Mouse (Mus musculus) MEL (cell line): ENCODE data around the gene Notum. TPM values are rescaled to one million over a fixed set of nuclear protein-coding genes. Genes with fewer than 3 reads are reported as not detected.

Experiments
- DNase-seq: peaks from one replicate; pipeline ENCODE4 v3.0.0; 2011; ENCODE audit warnings: low read depth, low spot score
- H3K27ac ChIP-seq: 2 replicates; pipeline ENCODE4 v1.5.1; 2012; ENCODE audit warnings: low read depth, mild to moderate bottlenecking, control low read depth, low read length, moderate library complexity; ENCODE audit not compliant: control insufficient read depth
- H3K27me3 ChIP-seq, 2 experiments: fragments of 150-350 bp in 1 of 2; sonication (generic) in 1 of 2; 2 replicates each; pipeline ENCODE4 v1.6.1; 2012; ENCODE audit warnings: low read length in 2 of 2, mild to moderate bottlenecking in 2 of 2, improper control_type of control experiment in 1 of 2, moderate library complexity in 1 of 2; ENCODE audit not compliant: insufficient read depth in 2 of 2, control insufficient read depth in 1 of 2
- H3K36me3 ChIP-seq, 2 experiments: 2 replicates each; pipeline ENCODE4 v1.6.1; 2012 to 2014; ENCODE audit warnings: low read length in 2 of 2, improper control_type of control experiment in 1 of 2, inconsistent platforms in 1 of 2, mild to moderate bottlenecking in 1 of 2; ENCODE audit not compliant: insufficient read depth in 2 of 2, control insufficient read depth in 1 of 2
- H3K4me1 ChIP-seq, 2 experiments: fragments of 150-350 bp in 1 of 2; sonication (generic) in 1 of 2; 2 replicates each; pipeline ENCODE4 v1.6.1; 2012; ENCODE audit warnings: low read length in 2 of 2, improper control_type of control experiment in 1 of 2, mild to moderate bottlenecking in 1 of 2; ENCODE audit not compliant: insufficient read depth in 2 of 2, control insufficient read depth in 1 of 2
- H3K4me3 ChIP-seq, 2 experiments: fragments of 150-350 bp in 1 of 2; sonication (generic) in 1 of 2; 2 replicates each; pipeline ENCODE4 v1.5.1; 2012; ENCODE audit warnings: low read depth in 2 of 2, low read length in 2 of 2, mild to moderate bottlenecking in 2 of 2, moderate library complexity in 2 of 2, control low read depth in 1 of 2, improper control_type of control experiment in 1 of 2; ENCODE audit not compliant: control insufficient read depth in 1 of 2, insufficient read depth in 1 of 2
- H3K79me2 ChIP-seq: 2 replicates; pipeline ENCODE4 v1.6.1; 2012; ENCODE audit warnings: mild to moderate bottlenecking, low read length, moderate library complexity; ENCODE audit not compliant: control insufficient read depth, poor library complexity, insufficient read depth
- H3K9ac ChIP-seq: 2 replicates; pipeline ENCODE4 v1.6.1; 2012; ENCODE audit warnings: low read depth, mild to moderate bottlenecking, control low read depth, low read length, moderate library complexity; ENCODE audit not compliant: control insufficient read depth, poor library complexity, severe bottlenecking
- H3K9me3 ChIP-seq: fragments of 150-350 bp; sonication (generic); replicated peaks from 2 replicates; pipeline ENCODE4 v1.6.1; 2012; ENCODE audit warnings: mild to moderate bottlenecking, low read length, improper control_type of control experiment, moderate library complexity; ENCODE audit not compliant: insufficient read depth
- BHLHE40 ChIP-seq: IDR thresholded peaks from 2 replicates; pipeline ENCODE4 v1.6.1; 2012; ENCODE audit warnings: low read depth, mild to moderate bottlenecking, inconsistent platforms, low read length, improper control_type of control experiment, borderline replicate concordance
- CHD2 ChIP-seq: IDR thresholded peaks from 2 replicates; pipeline ENCODE4 v1.6.1; 2011; ENCODE audit warnings: low read length, improper control_type of control experiment
- CTCF ChIP-seq, 3 experiments: IDR thresholded peaks in 2 of 3; conservative IDR thresholded peaks in 1 of 3; 2 replicates each; pipeline ENCODE4 v1.5.1; 2011 to 2012; ENCODE audit warnings: low read length in 3 of 3, low read depth in 2 of 3, mild to moderate bottlenecking in 2 of 3, improper control_type of control experiment in 1 of 3, inconsistent platforms in 1 of 3, mixed read lengths in 1 of 3, moderate library complexity in 1 of 3; ENCODE audit not compliant: control insufficient read depth in 1 of 3, insufficient read depth in 1 of 3, poor library complexity in 1 of 3, severe bottlenecking in 1 of 3
- E2F4 ChIP-seq: IDR thresholded peaks from 2 replicates; pipeline ENCODE4 v1.6.1; 2011; ENCODE audit warnings: low read depth, low read length, improper control_type of control experiment, borderline replicate concordance
- ELF1 ChIP-seq: IDR thresholded peaks from 2 replicates; pipeline ENCODE4 v1.6.1; 2014; ENCODE audit warnings: low read depth, mild to moderate bottlenecking, inconsistent platforms, low read length, improper control_type of control experiment, moderate library complexity
- EP300 ChIP-seq, 2 experiments: IDR thresholded peaks; 2 replicates each; pipeline ENCODE4 v1.6.1; 2011; ENCODE audit warnings: improper control_type of control experiment in 2 of 2, low read length in 2 of 2, low read depth in 1 of 2, mild to moderate bottlenecking in 1 of 2
- HCFC1 ChIP-seq: IDR thresholded peaks from 2 replicates; pipeline ENCODE4 v1.6.1; 2012; ENCODE audit warnings: low read depth, mild to moderate bottlenecking, inconsistent platforms, low read length, improper control_type of control experiment, moderate library complexity
- JUND ChIP-seq: IDR thresholded peaks from 2 replicates; pipeline ENCODE4 v1.6.1; 2011; ENCODE audit warnings: low read depth, mild to moderate bottlenecking, improper control_type of control experiment, low read length
- KAT2A ChIP-seq: conservative IDR thresholded peaks from 2 replicates; pipeline ENCODE4 v1.6.1; 2012; ENCODE audit warnings: low read depth, low read length, improper control_type of control experiment, inconsistent platforms
- MAFK ChIP-seq: IDR thresholded peaks from 2 replicates; pipeline ENCODE4 v1.6.1; 2011; ENCODE audit warnings: low read depth, mild to moderate bottlenecking, low read length, improper control_type of control experiment, borderline replicate concordance
- MAZ ChIP-seq: IDR thresholded peaks from 2 replicates; pipeline ENCODE4 v1.6.1; 2012; ENCODE audit warnings: low read depth, mild to moderate bottlenecking, inconsistent platforms, low read length, improper control_type of control experiment
- MEF2A ChIP-seq: IDR thresholded peaks from 2 replicates; pipeline ENCODE4 v1.6.1; 2014; ENCODE audit warnings: low read depth, mild to moderate bottlenecking, inconsistent platforms, low read length, improper control_type of control experiment; ENCODE audit not compliant: poor library complexity, insufficient replicate concordance, severe bottlenecking; ENCODE audit errors: extremely low read depth
- MYB ChIP-seq: IDR thresholded peaks from 2 replicates; pipeline ENCODE4 v1.6.1; 2011; ENCODE audit warnings: mild to moderate bottlenecking, low read depth, low read length, improper control_type of control experiment
- MYC ChIP-seq: IDR thresholded peaks from 2 replicates; pipeline ENCODE4 v1.6.1; 2011; ENCODE audit warnings: low read depth, mild to moderate bottlenecking, low read length, improper control_type of control experiment, moderate library complexity
- NRF1 ChIP-seq: IDR thresholded peaks from 2 replicates; pipeline ENCODE4 v1.6.1; 2014; ENCODE audit warnings: low read depth, mild to moderate bottlenecking, inconsistent platforms, low read length, improper control_type of control experiment, moderate library complexity; ENCODE audit not compliant: poor library complexity, insufficient read depth, severe bottlenecking
- POLR2A ChIP-seq, 2 experiments: IDR thresholded peaks; 2 replicates each; pipeline ENCODE4 v1.6.1; 2011 to 2012; ENCODE audit warnings: low read length in 2 of 2, mild to moderate bottlenecking in 2 of 2, control low read depth in 1 of 2, improper control_type of control experiment in 1 of 2, low read depth in 1 of 2, moderate library complexity in 1 of 2; ENCODE audit not compliant: control insufficient read depth in 1 of 2, insufficient read depth in 1 of 2, poor library complexity in 1 of 2
- POLR2AphosphoS2 ChIP-seq: IDR thresholded peaks from 2 replicates; pipeline ENCODE4 v1.6.1; 2011; ENCODE audit warnings: low read length, improper control_type of control experiment
- SIN3A ChIP-seq: IDR thresholded peaks from 2 replicates; pipeline ENCODE4 v1.6.1; 2012; ENCODE audit warnings: low read length, improper control_type of control experiment, inconsistent platforms
- SMC3 ChIP-seq: IDR thresholded peaks from 2 replicates; pipeline ENCODE4 v1.6.1; 2011; ENCODE audit warnings: low read depth, low read length, improper control_type of control experiment
- TAL1 ChIP-seq: IDR thresholded peaks from 2 replicates; pipeline ENCODE4 v1.6.1; 2012; ENCODE audit warnings: mild to moderate bottlenecking, inconsistent platforms, low read length, moderate library complexity, mixed read lengths
- TCF12 ChIP-seq: IDR thresholded peaks from 2 replicates; pipeline ENCODE4 v1.6.1; 2014; ENCODE audit warnings: low read depth, mild to moderate bottlenecking, inconsistent platforms, low read length, improper control_type of control experiment, moderate library complexity
- UBTF ChIP-seq: IDR thresholded peaks from 2 replicates; pipeline ENCODE4 v1.6.1; 2012; ENCODE audit warnings: low read depth, mild to moderate bottlenecking, inconsistent platforms, low read length, improper control_type of control experiment, moderate library complexity, borderline replicate concordance; ENCODE audit not compliant: insufficient read depth
- USF1 ChIP-seq: IDR thresholded peaks from 2 replicates; pipeline ENCODE4 v1.6.1; 2014; ENCODE audit warnings: low read depth, mild to moderate bottlenecking, inconsistent platforms, low read length, improper control_type of control experiment, moderate library complexity
- USF2 ChIP-seq, 2 experiments: IDR thresholded peaks; 2 replicates each; pipeline ENCODE4 v1.6.1; 2011 to 2012; ENCODE audit warnings: improper control_type of control experiment in 2 of 2, low read length in 2 of 2, borderline replicate concordance in 1 of 2, inconsistent platforms in 1 of 2, low read depth in 1 of 2, mild to moderate bottlenecking in 1 of 2; ENCODE audit not compliant: insufficient read depth in 1 of 2
- ZC3H11A ChIP-seq: IDR thresholded peaks from 2 replicates; pipeline ENCODE4 v1.6.1; 2012; ENCODE audit warnings: low read depth, mild to moderate bottlenecking, inconsistent platforms, low read length, improper control_type of control experiment
- ZKSCAN1 ChIP-seq: IDR thresholded peaks from 2 replicates; pipeline ENCODE4 v1.6.1; 2012; ENCODE audit warnings: low read depth, mild to moderate bottlenecking, inconsistent platforms, low read length, improper control_type of control experiment, moderate library complexity
- ZMIZ1 ChIP-seq: IDR thresholded peaks from 2 replicates; pipeline ENCODE4 v1.6.1; 2012; ENCODE audit warnings: low read depth, mild to moderate bottlenecking, inconsistent platforms, low read length, improper control_type of control experiment, moderate library complexity
- ZNF384 ChIP-seq: IDR thresholded peaks from 2 replicates; pipeline ENCODE4 v1.6.1; 2012; ENCODE audit warnings: low read depth, mild to moderate bottlenecking, inconsistent platforms, low read length, improper control_type of control experiment
- polyA plus RNA-seq, 2 experiments: library from polyadenylated mRNA; stranded (reverse) in 1 of 2; unstranded in 1 of 2; fragments of >175 nt in 1 of 2; fragments of >200 nt in 1 of 2; gene quantifications; 2 replicates each; pipeline versions ENCODE4 v1.2.1 to v1.2.4; 2012; ENCODE audit warnings: low replicate concordance in 2 of 2, low read depth in 1 of 2; ENCODE audit not compliant: insufficient read length in 2 of 2, insufficient read depth in 1 of 2, missing spikeins in 1 of 2
- total RNA-seq: library from RNA; depleted of rRNA; stranded (reverse); fragments of 300-350 nt; gene quantifications from 2 replicates; pipeline ENCODE4 v1.2.3, GENCODE M21; 2012

Gene Notum
- total and polyA plus RNA-seq, 3 experiments: not detected

- H3K9ac ChIP-seq: no peak overlapping the region
- no peaks in the 10 kb centered on the region for H3K9me3 ChIP-seq
- no peaks in the 10 kb centered on the region; a peak in 1 of 4 replicates for H3K27me3 ChIP-seq
- no peaks in the 10 kb centered on the region for H3K79me2 ChIP-seq
- H3K4me1 ChIP-seq: peaks cover 7 to 15% of the 10 kb centered on the region in 2 experiments
- peaks cover 0 to 8% of the 10 kb centered on the region in 2 experiments; a peak in 2 of 4 replicates for H3K36me3 ChIP-seq
- H3K27ac ChIP-seq: no peak overlapping the region
- H3K4me3 ChIP-seq: no peak overlapping the region
- TF ChIP-seq NRF1: no peak
- no peak for TF ChIP-seq MYC
- TF ChIP-seq BHLHE40: no peak
- no peak for TF ChIP-seq MAFK
- TF ChIP-seq SIN3A: no peak
- no peak for TF ChIP-seq SMC3
- TF ChIP-seq USF1: no peak
- no peak for TF ChIP-seq ZC3H11A
- no peak for TF ChIP-seq E2F4
- no peak for TF ChIP-seq MYB
- TF ChIP-seq ZMIZ1: no peak
- no peak for TF ChIP-seq ZKSCAN1
- no peak for TF ChIP-seq USF2 (IDR thresholded peaks at IDR 0.05; ENCODE audit: borderline replicate concordance in 1 of 2, insufficient read depth in 1 of 2, low read depth in 1 of 2, low read length in 2 of 2)
- TF ChIP-seq JUND: no peak
- no peak for TF ChIP-seq ELF1
- no peak for DNase-seq
Measured at GRCm38 (mm10) chr11:120647047-120647830, 13.7 kb downstream of the Notum start.

GRCm38 (mm10) chr11:120643601-120643987 lies 17.4 kb downstream of the Notum start, which contains the start of gene Pycr1:
Gene Pycr1, minus strand, starts transcription at chr11:120643769.
- H3K36me3 ChIP-seq: peaks cover 0 to 8% of the 10 kb centered on the region in 2 experiments; a peak in 2 of 4 replicates
- H3K4me3 ChIP-seq: peak within 1 kb of the TSS; percentile 58 to 59
- H3K9ac ChIP-seq: peak within 1 kb of the TSS; percentile 74
- peaks cover 7 to 15% of the 10 kb centered on the region in 2 experiments for H3K4me1 ChIP-seq
- no peaks in the 10 kb centered on the region for H3K27me3 ChIP-seq
- H3K9me3 ChIP-seq: no peaks in the 10 kb centered on the region
- DNase-seq: peak; percentile 99
- H3K79me2 ChIP-seq: no peaks in the 10 kb centered on the region
- H3K27ac ChIP-seq: no peak within 1 kb of the TSS
- TF ChIP-seq ZKSCAN1 (no peak), ELF1 (no peak), CTCF (IDR thresholded peaks at IDR 0.05 in 2 of 3, conservative IDR thresholded peaks at IDR 0.05 in 1 of 3; ENCODE audit: control insufficient read depth in 1 of 3, insufficient read depth in 1 of 3, low read depth in 2 of 3, low read length in 3 of 3, poor library complexity in 1 of 3, severe bottlenecking in 1 of 3) (no peak), SIN3A (peak; percentile 80), EP300 (IDR thresholded peaks at IDR 0.05; ENCODE audit: low read depth in 1 of 2, low read length in 2 of 2) (no peak), POLR2A (IDR thresholded peaks at IDR 0.05; ENCODE audit: control insufficient read depth in 1 of 2, insufficient read depth in 1 of 2, low read depth in 1 of 2, low read length in 2 of 2, poor library complexity in 1 of 2) (peak; percentile 71 to 79), KAT2A (no peak), HCFC1 (0 out of 2 replicates have a peak, but pooled peaks have one; percentile 19), MEF2A (no peak; the same call in 1 of the 2 replicates), TAL1 (no peak), ZMIZ1 (peak; percentile 86), BHLHE40 (no peak), USF1 (peak; percentile 52; the same call in 1 of the 2 replicates), MAZ (peak; percentile 64; the same call in 1 of the 2 replicates), JUND (no peak), ZNF384 (no peak), UBTF (no peak), POLR2AphosphoS2 (peak; percentile 58; the same call in 1 of the 2 replicates), E2F4 (no peak), TCF12 (no peak), CHD2 (no peak; the same call in 1 of the 2 replicates)
